Mouse (Mus musculus) limb, embryonic 11.5 days (tissue): ENCODE data around the gene Wbp2. TPM values are rescaled to one million over a fixed set of nuclear protein-coding genes. Genes with fewer than 3 reads are reported as not detected.

ENCODE experiments used
- ATAC-seq: fragments of 200-750 bp; cut with Nextera tagmentation; 2 replicates; pipeline ENCODE4 v1.8.0; 2017; ENCODE audit warnings: low read depth; ENCODE audit not compliant: insufficient number of reproducible peaks, low FRiP score, low TSS enrichment
- DNase-seq: peaks from one replicate; pipeline ENCODE4 v3.0.0-alpha.2; 2015; ENCODE audit warnings: low spot score
- H3K27ac ChIP-seq: fragments of 300-500 bp; sonication (generic); replicated peaks from 2 replicates; pipeline ENCODE4 v1.5.1; 2014; ENCODE audit warnings: low read depth, mild to moderate bottlenecking, low read length
- H3K27me3 ChIP-seq: fragments of 300-500 bp; sonication (generic); 2 replicates; pipeline ENCODE4 v1.6.1; 2014; ENCODE audit warnings: mild to moderate bottlenecking, low read length, mixed read lengths; ENCODE audit not compliant: control insufficient read depth, insufficient read depth
- H3K36me3 ChIP-seq: fragments of 300-500 bp; sonication (generic); 2 replicates; pipeline ENCODE4 v1.6.1; 2014; ENCODE audit warnings: mild to moderate bottlenecking, low read length, moderate library complexity, mixed read lengths; ENCODE audit not compliant: control insufficient read depth, insufficient read depth
- H3K4me1 ChIP-seq: fragments of 300-500 bp; sonication (generic); 2 replicates; pipeline ENCODE4 v1.6.1; 2014; ENCODE audit warnings: low read length, mixed read lengths; ENCODE audit not compliant: control insufficient read depth, insufficient read depth
- H3K4me2 ChIP-seq: fragments of 300-500 bp; sonication (generic); 2 replicates; pipeline ENCODE4 v1.6.1; 2014; ENCODE audit warnings: low read depth, mild to moderate bottlenecking, moderate library complexity; ENCODE audit not compliant: severe bottlenecking
- H3K4me3 ChIP-seq: fragments of 300-500 bp; sonication (generic); 2 replicates; pipeline ENCODE4 v1.5.1; 2014; ENCODE audit warnings: low read depth, low read length
- H3K9ac ChIP-seq: fragments of 300-500 bp; sonication (generic); 2 replicates; pipeline ENCODE4 v1.6.1; 2014; ENCODE audit warnings: mild to moderate bottlenecking, low read length
- H3K9me3 ChIP-seq: fragments of 300-500 bp; sonication (generic); 2 replicates; pipeline ENCODE4 v1.6.1; 2016; ENCODE audit warnings: low read length; ENCODE audit not compliant: control insufficient read depth
- WGBS: fragments of 180-500 bp; shearing (Covaris S2); extraction: QIAGEN DNeasy Blood & Tissue Kit; methylation state at CpG from one replicate; pipeline ENCODE4 v1.1.7; 2014; 5-methylcytosine and 5-hydroxymethylcytosine counted together
- polyA plus RNA-seq: library from polyadenylated mRNA; unstranded; fragments of >200 nt; fragmentation: Nextera tagmentation; extraction: Ambion mirVana; gene quantifications from 2 replicates; pipeline ENCODE4 v1.2.1, GENCODE M21; 2014

The Wbp2 gene
- polyA plus RNA-seq, 1 experiment from 2014 or later = 49.3 TPM

GRCm38 (mm10) chr11:116029086-116029865, 57.5 kb downstream of the Wbp2 start:
- Histone ChIP-seq H3K9ac (peak overlapping the region; percentile 90), H3K9me3 (no peaks in the 10 kb centered on the region), H3K27me3 (no peaks in the 10 kb centered on the region), H3K36me3 (no peaks in the 10 kb centered on the region), H3K4me3 (peak overlapping the region; percentile 70), H3K4me1 (0 out of 2 replicates have a peak, but pooled peaks cover 6% of the 10 kb centered on the region), H3K4me2 (peak overlapping the region; percentile 90), H3K27ac (no peak overlapping the region)
- DNase-seq = no peak
- 86% methylated on average over 6 of the region's 6 CpGs for WGBS
- ATAC-seq = no peak

Other genes starting within 250 kb of the Wbp2 start
- 0.11 TPM in 1 of 2 replicates, not detected in the other for gene Myo15b, start 228.6 kb downstream of the Wbp2 start, polyA plus RNA-seq
- gene Smim5, start 187.0 kb downstream of the Wbp2 start, polyA plus RNA-seq = 1.3 and 2.0 TPM in 2 replicates
- gene Smim6, start 175.0 kb downstream of the Wbp2 start, polyA plus RNA-seq = 0.31 and 0.52 TPM in 2 replicates
- gene Sap30bp, start 153.7 kb downstream of the Wbp2 start, polyA plus RNA-seq = 50.7 and 56.2 TPM in 2 replicates
- 21.2 and 21.5 TPM in 2 replicates for gene Recql5, start 153.5 kb downstream of the Wbp2 start, polyA plus RNA-seq
- 1.0 and 1.5 TPM in 2 replicates for gene Itgb4, start 112.3 kb downstream of the Wbp2 start, polyA plus RNA-seq
- gene Galk1, start 74.3 kb downstream of the Wbp2 start, polyA plus RNA-seq = 164 and 168 TPM in 2 replicates
- gene H3f3b, start 59.0 kb downstream of the Wbp2 start, polyA plus RNA-seq = 2,190 and 2,300 TPM in 2 replicates
- 34.6 and 37.0 TPM in 2 replicates for gene Unk, start 56.7 kb downstream of the Wbp2 start, polyA plus RNA-seq
- 1.1 and 1.3 TPM in 2 replicates for gene Unc13d, start 9.0 kb downstream of the Wbp2 start, polyA plus RNA-seq
- 3.7 and 4.3 TPM in 2 replicates for gene Trim47, start 40.2 kb upstream of the Wbp2 start, polyA plus RNA-seq
- gene Trim65, start 44.1 kb upstream of the Wbp2 start, polyA plus RNA-seq = 2.2 and 2.5 TPM in 2 replicates
- 110 and 111 TPM in 2 replicates for gene Mrpl38, start 51.9 kb upstream of the Wbp2 start, polyA plus RNA-seq
- gene Fbf1, start 81.2 kb upstream of the Wbp2 start, polyA plus RNA-seq = 28.2 and 35.0 TPM in 2 replicates
- 56.7 and 62.5 TPM in 2 replicates for gene Ten1, start 111.9 kb upstream of the Wbp2 start, polyA plus RNA-seq
- gene Acox1, start 112.0 kb upstream of the Wbp2 start, polyA plus RNA-seq = 19.1 and 19.4 TPM in 2 replicates
- 1.1 and 1.2 TPM in 2 replicates for gene Evpl, start 151.1 kb upstream of the Wbp2 start, polyA plus RNA-seq
- gene Srp68, start 187.2 kb upstream of the Wbp2 start, polyA plus RNA-seq = 88.2 and 96.9 TPM in 2 replicates
- gene Galr2, start 193.9 kb upstream of the Wbp2 start, polyA plus RNA-seq = 0.12 and 0.17 TPM in 2 replicates
- 69.4 and 69.5 TPM in 2 replicates for gene Exoc7, start 220.2 kb upstream of the Wbp2 start, polyA plus RNA-seq
- gene Foxj1, start 248.4 kb upstream of the Wbp2 start, polyA plus RNA-seq = 0.09 and 0.20 TPM in 2 replicates